Mouse (Mus musculus) liver, embryonic 14.5 days (tissue): Measurements from ENCODE around the gene H1foo. TPM values are rescaled to one million over a fixed set of nuclear protein-coding genes. Genes with fewer than 3 reads are reported as not detected.

Experiments
- ATAC-seq: fragments of 200-750 bp; cut with Nextera tagmentation; 2 replicates; pipeline ENCODE4 v1.8.0; 2017; ENCODE audit warnings: moderate number of reproducible peaks, mild to moderate bottlenecking, moderate library complexity; ENCODE audit not compliant: insufficient read depth
- DNase-seq, 3 experiments: peaks; one replicate each; pipeline ENCODE4 v3.0.0-alpha.2; 2012 to 2013; ENCODE audit warnings: low read depth in 3 of 3, low spot score in 3 of 3
- H3K27ac ChIP-seq: fragments of 300-500 bp; sonication (generic); 2 replicates; pipeline ENCODE4 v1.5.1; 2014; ENCODE audit warnings: moderate library complexity, mild to moderate bottlenecking, control low read depth, inconsistent platforms
- H3K27me3 ChIP-seq: fragments of 300-500 bp; sonication (generic); 2 replicates; pipeline ENCODE4 v1.6.1; 2014; ENCODE audit warnings: mild to moderate bottlenecking, low read length, moderate library complexity; ENCODE audit not compliant: control insufficient read depth, insufficient read depth
- H3K36me3 ChIP-seq: fragments of 300-500 bp; sonication (generic); replicated peaks from 2 replicates; pipeline ENCODE4 v1.6.1; 2014; ENCODE audit warnings: low read depth; ENCODE audit not compliant: control insufficient read depth, insufficient read depth
- H3K4me1 ChIP-seq, 2 experiments: fragments of 200-500 bp in 1 of 2; fragments of 300-500 bp in 1 of 2; sonication (generic) in 1 of 2; replicated peaks; 2 replicates each; pipeline ENCODE4 v1.6.1; 2012 to 2014; ENCODE audit warnings: antibody characterized with exemption in 1 of 2, inconsistent platforms in 1 of 2, low read length in 1 of 2; ENCODE audit not compliant: control insufficient read depth in 2 of 2, insufficient read depth in 2 of 2
- H3K4me2 ChIP-seq: fragments of 300-500 bp; sonication (generic); 2 replicates; pipeline ENCODE4 v1.6.1; 2014; ENCODE audit warnings: low read depth, mild to moderate bottlenecking, control low read depth, moderate library complexity
- H3K4me3 ChIP-seq, 2 experiments: fragments of 200-500 bp in 1 of 2; fragments of 300-500 bp in 1 of 2; sonication (generic) in 1 of 2; 2 replicates each; pipeline ENCODE4 v1.5.1; 2012 to 2014; ENCODE audit warnings: low read depth in 2 of 2, low read length in 2 of 2, mild to moderate bottlenecking in 2 of 2, control low read depth in 1 of 2, inconsistent platforms in 1 of 2, moderate library complexity in 1 of 2; ENCODE audit not compliant: insufficient read depth in 1 of 2
- H3K9ac ChIP-seq: fragments of 300-500 bp; sonication (generic); replicated peaks from 2 replicates; pipeline ENCODE4 v1.6.1; 2014; ENCODE audit warnings: mild to moderate bottlenecking, control low read depth, moderate library complexity
- H3K9me3 ChIP-seq: fragments of 300-500 bp; sonication (generic); 2 replicates; pipeline ENCODE4 v1.6.1; 2016; ENCODE audit warnings: low read length, mixed read lengths; ENCODE audit not compliant: control insufficient read depth
- CTCF ChIP-seq: IDR thresholded peaks from 2 replicates; pipeline ENCODE4 v1.5.1; 2016; ENCODE audit warnings: antibody characterized with exemption, low read depth, control low read depth
- EP300 ChIP-seq: IDR thresholded peaks from 2 replicates; pipeline ENCODE4 v1.6.1; 2016; ENCODE audit warnings: antibody characterized with exemption, low read depth
- WGBS: fragments of 180-500 bp; shearing (Covaris S2); extraction: QIAGEN DNeasy Blood & Tissue Kit; methylation state at CpG from one replicate; pipeline ENCODE4 v1.1.7; 2014; ENCODE audit not compliant: insufficient replicate concordance; 5-methylcytosine and 5-hydroxymethylcytosine counted together
- polyA plus RNA-seq, 2 experiments: library from polyadenylated mRNA; depleted of rRNA in 1 of 2; stranded (reverse) in 1 of 2; unstranded in 1 of 2; fragments of >200 nt; fragmentation: Nextera tagmentation in 1 of 2; extraction: Ambion mirVana in 1 of 2; gene quantifications; 2 replicates each; pipeline versions ENCODE4 v1.2.1 to v1.2.3; 2012 to 2014

The H1foo gene
- polyA plus RNA-seq, 2 experiments: not detected

- H3K4me1 ChIP-seq: no peaks in the 10 kb centered on the region
- no peaks in the 10 kb centered on the region for H3K9me3 ChIP-seq
- H3K4me3 ChIP-seq: no peak overlapping the region
- ATAC-seq (no peak), DNase-seq (no peak)
- no peaks in the 10 kb centered on the region for H3K36me3 ChIP-seq
- 60% methylated on average over 3 of the region's 3 CpGs for WGBS
- TF ChIP-seq CTCF (no peak), EP300 (no peak)
- H3K9ac ChIP-seq: no peak overlapping the region
- no peaks in the 10 kb centered on the region for H3K27me3 ChIP-seq
- no peak overlapping the region for H3K27ac ChIP-seq
- no peak overlapping the region for H3K4me2 ChIP-seq
Observed at GRCm38 (mm10) chr6:115932391-115932790, 12.3 kb upstream of the H1foo start.

- WGBS: 58% methylated on average over 8 of the region's 8 CpGs
- TF ChIP-seq EP300: no peak
- no peak for TF ChIP-seq CTCF
- ATAC-seq: no peak
Observed at GRCm38 (mm10) chr6:115935544-115935943, 9.2 kb upstream of the H1foo start.

GRCm38 (mm10) chr6:115938011-115938410 is 6.7 kb upstream of the H1foo start:
- Histone ChIP-seq H3K27me3 (no peaks in the 10 kb centered on the region), H3K4me2 (no peak overlapping the region), H3K4me3 (no peak overlapping the region), H3K9ac (no peak overlapping the region), H3K4me1 (peaks cover 0 to 9% of the 10 kb centered on the region in 2 experiments; a peak in 3 of 4 replicates), H3K36me3 (no peaks in the 10 kb centered on the region), H3K9me3 (no peaks in the 10 kb centered on the region), H3K27ac (no peak overlapping the region)
- DNase-seq: no peak
- ATAC-seq: no peak
- 52% methylated on average over 2 of the region's 2 CpGs for WGBS
- no peak for TF ChIP-seq EP300

More at GRCm38 (mm10) chr6:115935544-115935943, 9.2 kb upstream of the H1foo start:
- no peak overlapping the region for H3K4me2 ChIP-seq
- no peaks in the 10 kb centered on the region for H3K36me3 ChIP-seq
- no peak overlapping the region for H3K27ac ChIP-seq
- no peaks in the 10 kb centered on the region for H3K9me3 ChIP-seq
- no peak overlapping the region for H3K4me3 ChIP-seq
- H3K27me3 ChIP-seq: no peaks in the 10 kb centered on the region
- DNase-seq: no peak
- H3K9ac ChIP-seq: no peak overlapping the region
- H3K4me1 ChIP-seq: no peaks in the 10 kb centered on the region

- no peak for TF ChIP-seq EP300
- TF ChIP-seq CTCF: no peak
- no peak for DNase-seq
- Histone ChIP-seq H3K27ac (no peak overlapping the region), H3K9ac (no peak overlapping the region), H3K9me3 (no peaks in the 10 kb centered on the region), H3K4me2 (no peak overlapping the region), H3K4me3 (no peak overlapping the region), H3K27me3 (no peaks in the 10 kb centered on the region), H3K36me3 (no peaks in the 10 kb centered on the region), H3K4me1 (peaks cover 0 to 9% of the 10 kb centered on the region in 2 experiments; a peak in 3 of 4 replicates)
- WGBS: 55% methylated on average over 1 of the region's 1 CpGs
- ATAC-seq: no peak
Observed at GRCm38 (mm10) chr6:115938798-115939197, 5.9 kb upstream of the H1foo start.

GRCm38 (mm10) chr6:115940603-115941002 is 4.1 kb upstream of the H1foo start:
- no peak overlapping the region for H3K27ac ChIP-seq
- no peaks in the 10 kb centered on the region for H3K27me3 ChIP-seq
- DNase-seq (no peak), ATAC-seq (no peak)
- H3K36me3 ChIP-seq: no peaks in the 10 kb centered on the region
- no peak overlapping the region for H3K9ac ChIP-seq
- TF ChIP-seq EP300: no peak
- TF ChIP-seq CTCF: no peak
- no peak overlapping the region for H3K4me2 ChIP-seq
- 70% methylated on average over 1 of the region's 1 CpGs for WGBS
- no peak overlapping the region for H3K4me3 ChIP-seq
- peaks cover 0 to 9% of the 10 kb centered on the region in 2 experiments; a peak in 3 of 4 replicates for H3K4me1 ChIP-seq
- no peaks in the 10 kb centered on the region for H3K9me3 ChIP-seq
